ENCODE assay signal across 7 mouse cellular contexts in the genomic region with DNA sequence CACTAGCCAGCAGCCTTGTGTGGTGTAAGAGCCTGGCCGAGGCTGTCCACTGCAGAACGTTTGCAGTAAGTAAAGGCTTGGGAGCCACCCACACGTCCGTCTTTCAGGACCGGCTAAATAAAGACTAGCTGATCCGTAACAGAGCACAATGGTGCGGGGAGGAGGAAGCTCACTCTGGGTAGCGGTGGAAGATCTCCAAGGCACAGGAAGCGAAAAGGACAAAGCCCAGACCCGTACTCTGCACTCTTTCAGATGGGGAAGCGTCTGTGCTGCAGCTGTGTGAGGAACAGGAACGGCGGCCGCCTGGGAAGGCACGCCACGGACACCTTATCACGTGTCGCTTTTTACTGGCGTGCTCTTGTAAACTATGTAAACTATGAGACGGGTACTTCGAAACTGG. TPM values are rescaled to one million over a fixed set of nuclear protein-coding genes. Genes with fewer than 3 reads are reported as not detected.
DNase-seq lines count a peak whose midpoint lies in the region; ATAC-seq lines count a peak whose summit lies in the region.

No protein-coding gene starts in this region.

- intact Hi-C loops in heart, postnatal 25 days (cut with DNase I), result no loop called here
- intact Hi-C loops in left cerebral cortex, postnatal 14 days (cut with DNase I), result no loop called here

- peak overlapping the region; percentile 51 for H3K27ac ChIP-seq in macrophage

- H3K36me3 ChIP-seq in macrophage (ENCODE audit: inconsistent target), result peaks cover 24% of the 10 kb centered on the region; the same call in 1 of the 2 replicates

- under 1% methylated on average over 21 of the region's 21 CpGs for WGBS in macrophage (ENCODE audit: missing documents)

- ATAC-seq in common myeloid progenitor, adult 5-6 weeks (replicated peaks; ENCODE audit: low read depth, poor library complexity, severe bottlenecking), result peak; percentile 57

- H3K79me2 ChIP-seq in macrophage (ENCODE audit: inconsistent target), result peaks cover 64% of the 10 kb centered on the region; the same call in 1 of the 2 replicates

- H3K4me3 ChIP-seq in macrophage (ENCODE audit: inconsistent target), result no peak overlapping the region

- peak; percentile 35 for DNase-seq in ZHBTc4 (ENCODE audit: low read depth, low spot score)
- peak; percentile 40 for DNase-seq in heart, postnatal 25 days (ENCODE audit: low spot score)
- DNase-seq in left cerebral cortex, postnatal 14 days (ENCODE audit: low spot score in 2 of 2), result peak; percentile 67 to 70
- peak; percentile 30 for DNase-seq in yolk sac, embryonic 10.5 days (ENCODE audit: low spot score)
- DNase-seq in testis, postnatal 10 days (ENCODE audit: low spot score), result no peak

RNA-seq across cellular contexts. Expression of gene Csnk1e, which starts 22.5 kb away (rescaled TPM):
- total RNA-seq in common myeloid progenitor, adult 5-6 weeks (2017), result 40.3 and 46.5 TPM in 2 replicates
- total RNA-seq in heart, postnatal 25 days (2021), result 10 to 100 TPM; 48.4 to 54.0 TPM
- total RNA-seq in left cerebral cortex, postnatal 14 days (2021), result 100 to 1,000 TPM; 142 to 166 TPM
- total RNA-seq in macrophage (2018; cell fraction: chromatin; rRNA removed), result 100 to 1,000 TPM in 2 of 26 experiments, 10 to 100 TPM in 24; 18.7 to 105 (median 39.2) TPM
- 10 to 100 TPM in 19 of 26 experiments, 1 to 10 TPM in 7; 7.5 to 33.2 (median 12.9) TPM for total RNA-seq in macrophage (2018; cell fraction: cytosol; rRNA removed)
- 10 to 100 TPM; 12.9 to 82.8 (median 25.9) TPM for total RNA-seq in macrophage (2018; cell fraction: nucleus; rRNA removed)
- polyA plus RNA-seq in macrophage (2018), result 18.1 to 38.8 TPM (median 37.6 TPM) in 3 replicates

RNA-seq across cellular contexts. Expression of gene Tmem184b, which starts 29.5 kb away (rescaled TPM):
- 3.4 and 4.2 TPM in 2 replicates for total RNA-seq in common myeloid progenitor, adult 5-6 weeks (2017)
- 10 to 100 TPM; 43.0 to 46.7 TPM for total RNA-seq in heart, postnatal 25 days (2021)
- 10 to 100 TPM; 56.2 to 56.8 TPM for total RNA-seq in left cerebral cortex, postnatal 14 days (2021)
- total RNA-seq in macrophage (2018; cell fraction: chromatin; rRNA removed), result 100 to 1,000 TPM in 4 of 26 experiments, 10 to 100 TPM in 22; 28.7 to 169 (median 80.3) TPM
- total RNA-seq in macrophage (2018; cell fraction: cytosol; rRNA removed), result 100 to 1,000 TPM in 7 of 26 experiments, 10 to 100 TPM in 19; 38.4 to 119 (median 77.1) TPM
- total RNA-seq in macrophage (2018; cell fraction: nucleus; rRNA removed), result 100 to 1,000 TPM in 12 of 26 experiments, 10 to 100 TPM in 14; 36.9 to 193 (median 93.6) TPM
- 40.4 to 55.8 TPM (median 48.1 TPM) in 3 replicates for polyA plus RNA-seq in macrophage (2018)
